Mouse (Mus musculus) liver, embryonic 15.5 days (tissue): ENCODE measurements around the gene Pea15a. TPM values are rescaled to one million over a fixed set of nuclear protein-coding genes. Genes with fewer than 3 reads are reported as not detected.

Experiments used
- ATAC-seq: fragments of 200-750 bp; cut with Nextera tagmentation; 2 replicates; pipeline ENCODE4 v1.8.0; 2017; ENCODE audit warnings: moderate number of reproducible peaks, mild to moderate bottlenecking, moderate library complexity; ENCODE audit not compliant: insufficient read depth
- H3K27ac ChIP-seq: fragments of 300-500 bp; sonication (generic); replicated peaks from 2 replicates; pipeline ENCODE4 v1.5.1; 2015; ENCODE audit warnings: mild to moderate bottlenecking, inconsistent platforms
- H3K27me3 ChIP-seq: fragments of 300-500 bp; sonication (generic); 2 replicates; pipeline ENCODE4 v1.6.1; 2015; ENCODE audit warnings: mild to moderate bottlenecking, inconsistent platforms
- H3K36me3 ChIP-seq: fragments of 300-500 bp; sonication (generic); replicated peaks from 2 replicates; pipeline ENCODE4 v1.6.1; 2015; ENCODE audit warnings: moderate library complexity, mild to moderate bottlenecking, inconsistent platforms
- H3K4me1 ChIP-seq: fragments of 300-500 bp; sonication (generic); replicated peaks from 2 replicates; pipeline ENCODE4 v1.6.1; 2015; ENCODE audit warnings: inconsistent platforms
- H3K4me2 ChIP-seq: fragments of 300-500 bp; sonication (generic); 2 replicates; pipeline ENCODE4 v1.6.1; 2015; ENCODE audit warnings: moderate library complexity, mild to moderate bottlenecking, inconsistent platforms
- H3K4me3 ChIP-seq: fragments of 300-500 bp; sonication (generic); replicated peaks from 2 replicates; pipeline ENCODE4 v1.5.1; 2015; ENCODE audit warnings: mild to moderate bottlenecking, inconsistent platforms
- H3K9ac ChIP-seq: fragments of 300-500 bp; sonication (generic); 2 replicates; pipeline ENCODE4 v1.6.1; 2015; ENCODE audit warnings: moderate library complexity, mild to moderate bottlenecking, inconsistent platforms
- H3K9me3 ChIP-seq: fragments of 300-500 bp; sonication (generic); replicated peaks from 2 replicates; pipeline ENCODE4 v1.6.1; 2016; ENCODE audit warnings: inconsistent platforms
- WGBS: fragments of 180-500 bp; shearing (Covaris S2); methylation state at CpG from one replicate; pipeline ENCODE4 v1.1.7; 2015; ENCODE audit warnings: mixed read lengths; ENCODE audit not compliant: insufficient replicate concordance; 5-methylcytosine and 5-hydroxymethylcytosine counted together
- polyA plus RNA-seq: library from polyadenylated mRNA; unstranded; fragments of >200 nt; fragmentation: Nextera tagmentation; extraction: Ambion mirVana; gene quantifications from 2 replicates; pipeline ENCODE4 v1.2.1, GENCODE M21; 2015

The Pea15a gene
- polyA plus RNA-seq, 1 experiment from 2014 or later, result 20.2 TPM

- peaks cover 94% of the 10 kb centered on the region for H3K36me3 ChIP-seq
Measured at GRCm38 (mm10) chr1:172194435-172194834, 12.2 kb downstream of the Pea15a start.

DNA sequence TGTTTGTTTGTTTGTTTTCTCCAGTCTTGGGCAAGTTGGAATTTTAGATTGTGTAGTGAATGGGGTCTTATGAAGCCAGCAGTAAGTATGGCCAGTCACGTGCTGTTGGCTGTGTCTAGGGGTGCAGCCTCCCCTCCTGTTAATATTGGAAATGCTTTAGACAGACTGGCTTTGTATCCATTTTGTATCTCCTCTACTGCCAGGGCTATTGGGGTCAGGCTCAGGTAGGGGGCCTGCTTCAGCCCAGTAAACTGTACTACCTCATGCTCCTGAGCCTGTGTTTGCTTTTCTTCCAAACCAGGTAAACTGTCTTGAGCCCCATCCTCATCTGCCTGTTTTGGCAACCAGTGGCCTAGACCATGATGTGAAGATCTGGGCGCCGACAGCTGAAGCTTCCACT, 14.4 kb downstream of the Pea15a start:
- Histone ChIP-seq H3K27ac (no peak overlapping the region), H3K4me1 (no peaks in the 10 kb centered on the region), H3K9ac (no peak overlapping the region), H3K9me3 (no peaks in the 10 kb centered on the region), H3K36me3 (peaks cover 95% of the 10 kb centered on the region), H3K27me3 (no peaks in the 10 kb centered on the region), H3K4me2 (no peak overlapping the region), H3K4me3 (no peak overlapping the region)
- ATAC-seq, result no peak
- 91% methylated on average over 3 of the region's 3 CpGs for WGBS

More at GRCm38 (mm10) chr1:172194435-172194834, 12.2 kb downstream of the Pea15a start:
- no peak overlapping the region for H3K4me2 ChIP-seq
- no peaks in the 10 kb centered on the region for H3K9me3 ChIP-seq
- 84% methylated on average over 8 of the region's 8 CpGs for WGBS
- no peaks in the 10 kb centered on the region for H3K27me3 ChIP-seq
- no peak overlapping the region for H3K27ac ChIP-seq
- no peak overlapping the region for H3K4me3 ChIP-seq
- no peaks in the 10 kb centered on the region for H3K4me1 ChIP-seq
- ATAC-seq, result no peak
- no peak overlapping the region for H3K9ac ChIP-seq

- Histone ChIP-seq H3K4me1 (no peaks in the 10 kb centered on the region), H3K9ac (no peak overlapping the region), H3K9me3 (no peaks in the 10 kb centered on the region), H3K27me3 (no peaks in the 10 kb centered on the region), H3K4me3 (no peak overlapping the region), H3K36me3 (peaks cover 95% of the 10 kb centered on the region), H3K27ac (no peak overlapping the region), H3K4me2 (no peak overlapping the region)
- 81% methylated on average over 2 of the region's 2 CpGs for WGBS
- no peak for ATAC-seq
Measured at GRCm38 (mm10) chr1:172191578-172191977, 15.0 kb downstream of the Pea15a start.

- ATAC-seq, result no peak
- Histone ChIP-seq H3K36me3 (peaks cover 91% of the 10 kb centered on the region), H3K27me3 (no peaks in the 10 kb centered on the region), H3K9ac (no peak overlapping the region), H3K9me3 (no peaks in the 10 kb centered on the region), H3K4me1 (no peaks in the 10 kb centered on the region), H3K4me2 (no peak overlapping the region), H3K27ac (no peak overlapping the region), H3K4me3 (no peak overlapping the region)
- WGBS, result 75% methylated on average over 4 of the region's 4 CpGs
Measured at GRCm38 (mm10) chr1:172188891-172189290, 17.7 kb downstream of the Pea15a start.

GRCm38 (mm10) chr1:172186401-172187289, 20.0 kb downstream of the Pea15a start:
- no peak overlapping the region for H3K4me2 ChIP-seq
- H3K27ac ChIP-seq, result no peak overlapping the region
- 92% methylated on average over 10 of the region's 10 CpGs for WGBS
- no peaks in the 10 kb centered on the region for H3K27me3 ChIP-seq
- peaks cover 87% of the 10 kb centered on the region for H3K36me3 ChIP-seq
- no peak for ATAC-seq
- H3K4me3 ChIP-seq, result no peak overlapping the region
- no peaks in the 10 kb centered on the region for H3K4me1 ChIP-seq
- no peak overlapping the region for H3K9ac ChIP-seq
- H3K9me3 ChIP-seq, result no peaks in the 10 kb centered on the region

- Histone ChIP-seq H3K9me3 (no peaks in the 10 kb centered on the region), H3K9ac (no peak overlapping the region), H3K27me3 (no peaks in the 10 kb centered on the region), H3K27ac (no peak overlapping the region), H3K4me1 (no peaks in the 10 kb centered on the region), H3K4me3 (no peak overlapping the region), H3K36me3 (peaks cover 85% of the 10 kb centered on the region), H3K4me2 (no peak overlapping the region)
- ATAC-seq, result no peak
Measured at GRCm38 (mm10) chr1:172183915-172184314, 22.7 kb downstream of the Pea15a start.

DNA sequence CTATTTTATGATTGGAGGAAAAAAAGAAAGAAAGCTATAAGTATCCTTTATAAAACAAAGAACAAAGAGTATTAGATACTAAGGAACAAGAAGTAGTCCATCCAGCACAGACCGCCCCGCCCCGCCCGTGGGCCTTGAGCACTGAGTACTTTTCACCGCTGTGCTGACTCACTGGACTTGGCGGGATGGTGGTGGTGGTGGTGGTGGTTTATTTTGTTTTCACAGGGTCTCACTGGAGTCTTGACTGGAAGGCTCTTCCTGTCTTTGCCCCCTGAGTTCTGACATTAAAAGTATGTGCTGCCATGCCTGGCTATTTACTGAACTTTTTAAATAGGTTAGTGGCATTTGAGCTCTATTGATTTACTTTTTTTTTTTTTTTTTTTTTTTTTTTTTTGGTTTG, 23.5 kb downstream of the Pea15a start:
- Histone ChIP-seq H3K9me3 (no peaks in the 10 kb centered on the region), H3K9ac (no peak overlapping the region), H3K4me1 (no peaks in the 10 kb centered on the region), H3K27me3 (no peaks in the 10 kb centered on the region), H3K27ac (no peak overlapping the region), H3K4me3 (no peak overlapping the region), H3K4me2 (no peak overlapping the region), H3K36me3 (peaks cover 85% of the 10 kb centered on the region)
- no peak for ATAC-seq
- WGBS, result 90% methylated on average over 6 of the region's 6 CpGs

DNA sequence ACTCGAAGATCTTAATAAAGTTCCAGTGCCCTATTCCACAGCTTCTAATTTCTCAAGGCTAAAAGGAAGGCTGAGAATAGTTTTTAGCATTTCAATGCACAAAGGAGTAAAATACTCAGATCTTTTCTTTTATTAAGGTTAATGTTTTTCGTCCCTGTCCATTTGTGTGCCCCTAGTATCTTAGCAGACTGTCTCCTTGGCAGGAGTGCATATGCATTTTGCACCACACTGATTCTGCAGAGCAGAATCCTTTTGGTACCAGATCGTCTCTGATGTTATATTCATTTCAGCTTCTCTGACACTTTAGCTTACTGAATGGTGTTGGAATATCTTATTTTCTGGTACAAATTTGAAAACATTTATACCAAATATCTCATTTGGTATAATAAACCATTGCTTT, 24.8 kb downstream of the Pea15a start:
- no peak for ATAC-seq
- Histone ChIP-seq H3K27ac (no peak overlapping the region), H3K9ac (no peak overlapping the region), H3K4me3 (no peak overlapping the region), H3K9me3 (no peaks in the 10 kb centered on the region), H3K4me2 (no peak overlapping the region), H3K36me3 (peaks cover 84% of the 10 kb centered on the region), H3K4me1 (no peaks in the 10 kb centered on the region), H3K27me3 (no peaks in the 10 kb centered on the region)
- 84% methylated on average over 3 of the region's 3 CpGs for WGBS

GRCm38 (mm10) chr1:172180881-172181280, 25.7 kb downstream of the Pea15a start:
- Histone ChIP-seq H3K9ac (no peak overlapping the region), H3K27me3 (no peaks in the 10 kb centered on the region), H3K4me3 (no peak overlapping the region), H3K9me3 (no peaks in the 10 kb centered on the region), H3K4me2 (no peak overlapping the region), H3K36me3 (peaks cover 83% of the 10 kb centered on the region), H3K4me1 (no peaks in the 10 kb centered on the region), H3K27ac (no peak overlapping the region)
- WGBS, result 79% methylated on average over 4 of the region's 4 CpGs
- no peak for ATAC-seq

GRCm38 (mm10) chr1:172179102-172179501, 27.5 kb downstream of the Pea15a start:
- Histone ChIP-seq H3K4me3 (no peak overlapping the region), H3K9me3 (no peaks in the 10 kb centered on the region), H3K27ac (no peak overlapping the region), H3K4me1 (no peaks in the 10 kb centered on the region), H3K9ac (no peak overlapping the region), H3K36me3 (peaks cover 85% of the 10 kb centered on the region), H3K4me2 (no peak overlapping the region), H3K27me3 (no peaks in the 10 kb centered on the region)
- ATAC-seq, result no peak
- 79% methylated on average over 7 of the region's 7 CpGs for WGBS

DNA sequence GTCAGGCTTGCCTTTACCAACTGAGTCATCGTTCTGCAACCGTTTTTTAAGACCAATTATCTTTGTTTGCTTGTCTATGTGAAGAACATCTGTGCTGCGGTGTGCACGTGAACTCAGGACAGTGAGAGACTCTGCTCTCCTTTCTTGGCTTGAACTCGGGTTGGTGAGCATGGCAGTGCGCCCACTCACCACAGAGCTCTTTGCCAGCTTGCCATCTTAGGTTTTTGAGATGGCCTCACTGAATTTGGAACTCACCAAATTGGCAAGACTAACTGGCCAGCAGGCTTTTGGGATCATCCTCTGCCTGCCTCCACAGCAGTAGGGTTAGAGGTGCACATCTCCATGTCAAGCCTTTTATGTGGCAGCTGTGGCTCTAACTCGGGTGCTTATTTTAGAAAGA, 28.8 kb downstream of the Pea15a start:
- Histone ChIP-seq H3K36me3 (peaks cover 93% of the 10 kb centered on the region), H3K4me2 (no peak overlapping the region), H3K27me3 (no peaks in the 10 kb centered on the region), H3K4me3 (no peak overlapping the region), H3K9me3 (no peaks in the 10 kb centered on the region), H3K27ac (no peak overlapping the region), H3K4me1 (no peaks in the 10 kb centered on the region), H3K9ac (no peak overlapping the region)
- 85% methylated on average over 7 of the region's 7 CpGs for WGBS
- no peak for ATAC-seq

DNA sequence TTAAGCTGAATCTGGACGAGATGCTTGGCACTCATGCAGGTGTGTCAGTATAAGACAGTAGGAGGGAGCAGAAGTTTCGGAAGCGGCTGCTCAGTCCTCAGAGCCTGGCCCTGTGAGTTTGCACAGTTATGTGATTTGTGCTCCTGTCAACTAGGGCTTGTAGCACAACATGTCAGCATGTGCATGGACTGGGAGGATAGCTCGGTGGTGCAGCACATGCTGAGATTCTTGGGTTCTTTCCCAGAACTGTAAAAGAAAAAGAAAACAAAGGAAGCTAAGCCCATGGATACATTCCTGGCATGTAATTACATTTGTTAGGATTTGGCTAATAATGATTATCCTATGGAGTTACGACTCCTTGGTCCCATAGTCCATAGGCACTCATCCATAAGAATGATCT, 33.4 kb downstream of the Pea15a start:
- Histone ChIP-seq H3K4me3 (no peak overlapping the region), H3K27me3 (no peaks in the 10 kb centered on the region), H3K36me3 (peaks cover 93% of the 10 kb centered on the region), H3K9me3 (no peaks in the 10 kb centered on the region), H3K9ac (no peak overlapping the region), H3K4me2 (no peak overlapping the region), H3K4me1 (no peaks in the 10 kb centered on the region), H3K27ac (no peak overlapping the region)
- no peak for ATAC-seq
- WGBS, result 85% methylated on average over 5 of the region's 5 CpGs
